Mouse (Mus musculus): Measurements from ENCODE around the gene Abcc4. TPM values are rescaled to one million over a fixed set of nuclear protein-coding genes. Genes with fewer than 3 reads are reported as not detected.

The Abcc4 gene
- polyA plus RNA-seq, 1 experiment from 2014 or later, result 1.8 TPM

GRCm38 (mm10) chr14:118695866-118696265, 10.2 kb downstream of the Abcc4 start:
- Histone ChIP-seq H3K36me3 (replicated peaks) (0 out of 2 replicates have a peak, but pooled peaks cover 3% of the 10 kb centered on the region), H3K4me1 (replicated peaks) (peaks cover 25% of the 10 kb centered on the region), H3K27ac (replicated peaks) (no peak overlapping the region), H3K4me2 (no peak overlapping the region), H3K9me3 (replicated peaks) (no peaks in the 10 kb centered on the region), H3K9ac (no peak overlapping the region), H3K27me3 (no peaks in the 10 kb centered on the region), H3K4me3 (replicated peaks) (no peak overlapping the region)
- WGBS (ENCODE audit: insufficient replicate concordance), result 80% methylated on average over 11 of the region's 11 CpGs
- no peak for ATAC-seq (ENCODE audit: insufficient read depth)

GRCm38 (mm10) chr14:118694321-118694720, 11.7 kb downstream of the Abcc4 start:
- H3K36me3 ChIP-seq (replicated peaks), result 0 out of 2 replicates have a peak, but pooled peaks cover 3% of the 10 kb centered on the region
- peak; percentile 48 for ATAC-seq (ENCODE audit: insufficient read depth)
- no peak overlapping the region for H3K27ac ChIP-seq (replicated peaks)
- no peak overlapping the region for H3K4me2 ChIP-seq
- H3K9ac ChIP-seq, result no peak overlapping the region
- H3K27me3 ChIP-seq, result no peaks in the 10 kb centered on the region
- H3K9me3 ChIP-seq (replicated peaks), result no peaks in the 10 kb centered on the region
- peaks cover 21% of the 10 kb centered on the region for H3K4me1 ChIP-seq (replicated peaks)
- H3K4me3 ChIP-seq (replicated peaks), result no peak overlapping the region
- 74% methylated on average over 7 of the region's 7 CpGs for WGBS (ENCODE audit: insufficient replicate concordance)

- ATAC-seq (ENCODE audit: insufficient read depth), result no peak
- Histone ChIP-seq H3K4me2 (no peak overlapping the region), H3K27me3 (no peaks in the 10 kb centered on the region), H3K9ac (no peak overlapping the region), H3K36me3 (replicated peaks) (0 out of 2 replicates have a peak, but pooled peaks cover 3% of the 10 kb centered on the region), H3K4me1 (replicated peaks) (peaks cover 16% of the 10 kb centered on the region), H3K4me3 (replicated peaks) (no peak overlapping the region), H3K27ac (replicated peaks) (no peak overlapping the region), H3K9me3 (replicated peaks) (no peaks in the 10 kb centered on the region)
- 77% methylated on average over 6 of the region's 6 CpGs for WGBS (ENCODE audit: insufficient replicate concordance)
Observed at GRCm38 (mm10) chr14:118691910-118692309, 14.1 kb downstream of the Abcc4 start.

GRCm38 (mm10) chr14:118691404-118691803, 14.6 kb downstream of the Abcc4 start:
- Histone ChIP-seq H3K36me3 (replicated peaks) (0 out of 2 replicates have a peak, but pooled peaks cover 3% of the 10 kb centered on the region), H3K27ac (replicated peaks) (peak overlapping the region; percentile 33; the same call in 1 of the 2 replicates), H3K9me3 (replicated peaks) (no peaks in the 10 kb centered on the region), H3K4me3 (replicated peaks) (no peak overlapping the region), H3K27me3 (no peaks in the 10 kb centered on the region), H3K9ac (no peak overlapping the region), H3K4me2 (no peak overlapping the region), H3K4me1 (replicated peaks) (peaks cover 16% of the 10 kb centered on the region)
- WGBS (ENCODE audit: insufficient replicate concordance), result 76% methylated on average over 5 of the region's 5 CpGs
- ATAC-seq (ENCODE audit: insufficient read depth), result no peak

DNA sequence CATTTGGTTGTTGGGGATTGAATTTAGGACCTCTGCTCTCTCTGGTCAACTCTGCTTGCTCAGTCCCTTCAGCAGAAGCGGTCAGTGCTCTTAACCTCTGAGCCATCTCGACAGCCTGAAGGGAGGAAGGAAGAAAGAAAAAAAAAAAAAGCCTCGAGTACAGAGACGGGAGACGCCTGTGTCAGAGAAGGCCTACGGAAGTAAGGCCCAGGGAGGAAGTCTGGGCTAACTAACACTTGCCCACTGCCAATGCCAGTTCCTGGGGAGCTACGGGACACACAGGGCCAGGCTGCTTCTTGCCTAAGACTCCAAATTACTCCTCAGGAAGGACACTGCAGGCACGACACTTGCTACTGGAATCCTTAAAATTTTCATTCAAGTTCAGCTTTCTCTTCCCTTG, 15.1 kb downstream of the Abcc4 start:
- no peak for ATAC-seq (ENCODE audit: insufficient read depth)
- WGBS (ENCODE audit: insufficient replicate concordance), result 26% methylated on average over 8 of the region's 8 CpGs
- H3K9me3 ChIP-seq (replicated peaks), result no peaks in the 10 kb centered on the region
- H3K9ac ChIP-seq, result no peak overlapping the region
- H3K27ac ChIP-seq (replicated peaks), result 0 out of 2 replicates have a peak overlapping the region, but pooled peaks have one; percentile 33
- H3K4me3 ChIP-seq (replicated peaks), result no peak overlapping the region
- H3K4me2 ChIP-seq, result no peak overlapping the region
- H3K4me1 ChIP-seq (replicated peaks), result peaks cover 16% of the 10 kb centered on the region
- H3K27me3 ChIP-seq, result no peaks in the 10 kb centered on the region
- 0 out of 2 replicates have a peak, but pooled peaks cover 3% of the 10 kb centered on the region for H3K36me3 ChIP-seq (replicated peaks)

GRCm38 (mm10) chr14:118690336-118690735, 15.7 kb downstream of the Abcc4 start:
- no peak overlapping the region for H3K4me3 ChIP-seq (replicated peaks)
- H3K9ac ChIP-seq, result no peak overlapping the region
- H3K27ac ChIP-seq (replicated peaks), result 0 out of 2 replicates have a peak overlapping the region, but pooled peaks have one; percentile 33
- no peak overlapping the region for H3K4me2 ChIP-seq
- no peaks in the 10 kb centered on the region for H3K9me3 ChIP-seq (replicated peaks)
- no peak for ATAC-seq (ENCODE audit: insufficient read depth)
- peaks cover 16% of the 10 kb centered on the region for H3K4me1 ChIP-seq (replicated peaks)
- 61% methylated on average over 10 of the region's 10 CpGs for WGBS (ENCODE audit: insufficient replicate concordance)
- H3K36me3 ChIP-seq (replicated peaks), result no peaks in the 10 kb centered on the region
- H3K27me3 ChIP-seq, result no peaks in the 10 kb centered on the region

GRCm38 (mm10) chr14:118688643-118689042, 17.4 kb downstream of the Abcc4 start:
- Histone ChIP-seq H3K9ac (no peak overlapping the region), H3K9me3 (replicated peaks) (no peaks in the 10 kb centered on the region), H3K27me3 (no peaks in the 10 kb centered on the region), H3K4me1 (replicated peaks) (peaks cover 12% of the 10 kb centered on the region), H3K36me3 (replicated peaks) (no peaks in the 10 kb centered on the region), H3K27ac (replicated peaks) (no peak overlapping the region), H3K4me2 (no peak overlapping the region), H3K4me3 (replicated peaks) (no peak overlapping the region)
- 79% methylated on average over 5 of the region's 5 CpGs for WGBS (ENCODE audit: insufficient replicate concordance)
- ATAC-seq (ENCODE audit: insufficient read depth), result no peak

- H3K36me3 ChIP-seq (replicated peaks), result no peaks in the 10 kb centered on the region
- no peak overlapping the region for H3K4me2 ChIP-seq
- H3K27ac ChIP-seq (replicated peaks), result no peak overlapping the region
- H3K9me3 ChIP-seq (replicated peaks), result no peaks in the 10 kb centered on the region
- WGBS (ENCODE audit: insufficient replicate concordance), result 79% methylated on average over 5 of the region's 5 CpGs
- H3K4me3 ChIP-seq (replicated peaks), result no peak overlapping the region
- H3K9ac ChIP-seq, result no peak overlapping the region
- H3K4me1 ChIP-seq (replicated peaks), result peaks cover 14% of the 10 kb centered on the region
- no peaks in the 10 kb centered on the region for H3K27me3 ChIP-seq
- ATAC-seq (ENCODE audit: insufficient read depth), result no peak
Observed at GRCm38 (mm10) chr14:118686861-118687260, 19.2 kb downstream of the Abcc4 start.

GRCm38 (mm10) chr14:118685572-118685971, 20.4 kb downstream of the Abcc4 start:
- Histone ChIP-seq H3K27ac (replicated peaks) (no peak overlapping the region), H3K4me2 (no peak overlapping the region), H3K9me3 (replicated peaks) (no peaks in the 10 kb centered on the region), H3K27me3 (no peaks in the 10 kb centered on the region), H3K9ac (no peak overlapping the region), H3K4me3 (replicated peaks) (no peak overlapping the region), H3K36me3 (replicated peaks) (no peaks in the 10 kb centered on the region), H3K4me1 (replicated peaks) (peaks cover 13% of the 10 kb centered on the region; the same call in 1 of the 2 replicates)
- WGBS (ENCODE audit: insufficient replicate concordance), result 72% methylated on average over 6 of the region's 6 CpGs
- no peak for ATAC-seq (ENCODE audit: insufficient read depth)

DNA sequence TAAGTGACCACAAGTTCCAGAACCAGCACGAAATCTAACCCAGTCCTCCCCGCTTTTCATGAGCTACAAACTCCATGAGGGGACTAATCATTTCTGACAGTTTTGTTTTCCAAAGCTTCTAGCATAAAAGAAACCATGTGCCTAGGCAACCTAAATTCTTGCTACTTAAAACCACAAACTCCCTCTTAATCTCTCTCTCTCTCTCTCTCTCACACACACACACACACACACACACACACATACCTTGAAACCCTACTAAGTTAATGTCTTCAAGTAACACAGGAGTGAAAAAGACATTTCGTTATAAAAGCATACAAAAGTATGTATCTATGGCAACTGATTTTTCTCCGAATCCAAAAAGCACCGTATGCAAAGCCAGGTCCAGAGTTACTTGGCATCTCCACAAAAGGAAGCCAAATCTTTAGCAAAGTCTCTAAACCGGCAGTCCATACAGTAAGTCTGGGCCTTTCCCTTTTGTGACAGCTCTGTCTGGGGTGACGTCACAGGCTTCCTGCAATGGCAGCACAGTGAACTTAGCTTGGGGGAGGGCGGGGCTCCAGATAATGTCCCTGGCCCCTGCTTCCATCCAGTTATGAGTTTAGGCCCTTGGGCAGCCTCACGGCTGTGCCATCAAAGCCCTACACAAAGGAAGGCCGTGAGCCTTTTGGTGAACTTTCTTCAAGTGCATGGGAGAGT, 23.5 kb downstream of the Abcc4 start:
- no peaks in the 10 kb centered on the region for H3K9me3 ChIP-seq (replicated peaks)
- 57% methylated on average over 10 of the region's 10 CpGs for WGBS (ENCODE audit: insufficient replicate concordance)
- no peak overlapping the region for H3K9ac ChIP-seq
- 0 out of 2 replicates have a peak, but pooled peaks cover 16% of the 10 kb centered on the region for H3K4me1 ChIP-seq (replicated peaks)
- H3K27ac ChIP-seq (replicated peaks), result no peak overlapping the region
- no peak overlapping the region for H3K4me2 ChIP-seq
- 0 out of 2 replicates have a peak, but pooled peaks have one; percentile 32 for ATAC-seq (ENCODE audit: insufficient read depth)
- no peaks in the 10 kb centered on the region for H3K27me3 ChIP-seq
- no peak overlapping the region for H3K4me3 ChIP-seq (replicated peaks)
- H3K36me3 ChIP-seq (replicated peaks), result no peaks in the 10 kb centered on the region

DNA sequence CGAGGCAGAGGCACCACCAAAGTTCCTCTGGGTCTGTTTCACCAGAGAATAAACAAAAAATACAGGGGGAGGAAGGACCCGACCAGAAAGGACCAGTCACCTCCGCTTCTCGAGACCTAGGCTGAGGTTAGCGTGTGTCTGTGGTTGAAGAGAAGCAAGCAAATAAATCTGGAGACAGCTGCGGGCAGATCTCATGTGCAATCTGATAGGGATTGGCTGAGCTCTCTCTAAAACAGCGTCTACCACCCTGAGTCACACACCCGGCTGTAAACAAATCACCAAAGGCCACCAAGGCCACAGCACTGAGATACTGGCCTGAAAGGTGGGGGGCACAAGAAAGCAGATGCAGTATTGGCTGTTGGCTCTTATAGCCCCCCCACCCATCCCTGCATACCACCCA, 24.9 kb downstream of the Abcc4 start:
- ATAC-seq (ENCODE audit: insufficient read depth), result no peak
- Histone ChIP-seq H3K27ac (replicated peaks) (no peak overlapping the region), H3K4me3 (replicated peaks) (no peak overlapping the region), H3K4me2 (no peak overlapping the region), H3K4me1 (replicated peaks) (0 out of 2 replicates have a peak, but pooled peaks cover 21% of the 10 kb centered on the region), H3K27me3 (no peaks in the 10 kb centered on the region), H3K9me3 (replicated peaks) (no peaks in the 10 kb centered on the region), H3K36me3 (replicated peaks) (no peaks in the 10 kb centered on the region), H3K9ac (no peak overlapping the region)
- WGBS (ENCODE audit: insufficient replicate concordance), result 32% methylated on average over 8 of the region's 8 CpGs

Measured in liver, embryonic 15.5 days (tissue).